Mouse (Mus musculus) neural tube, embryonic 14.5 days (tissue): ENCODE measurements at regions not wholly inside any gene's neighbourhood (a gene's known extent, or its start where the extent isn't known, plus 50 kb on each side); places are given as distances from the start of the nearest gene placed in this dataset.

Experiments used
- ATAC-seq: fragments of 200-750 bp; cut with Nextera tagmentation; 2 replicates; pipeline ENCODE4 v1.8.0; 2017; ENCODE audit warnings: low read depth, mild to moderate bottlenecking, moderate TSS enrichment, moderate library complexity
- H3K27ac ChIP-seq: fragments of 300-500 bp; sonication (generic); 2 replicates; pipeline ENCODE4 v1.5.1; 2014; ENCODE audit warnings: low read depth, mild to moderate bottlenecking, control low read depth, low read length, moderate library complexity, mixed read lengths
- H3K27me3 ChIP-seq: fragments of 300-500 bp; sonication (generic); 2 replicates; pipeline ENCODE4 v1.6.1; 2014; ENCODE audit warnings: low read length; ENCODE audit not compliant: control insufficient read depth, insufficient read depth
- H3K36me3 ChIP-seq: fragments of 300-500 bp; sonication (generic); 2 replicates; pipeline ENCODE4 v1.6.1; 2014; ENCODE audit warnings: low read length, mixed read lengths; ENCODE audit not compliant: control insufficient read depth, insufficient read depth
- H3K4me1 ChIP-seq: fragments of 300-500 bp; sonication (generic); 2 replicates; pipeline ENCODE4 v1.6.1; 2014; ENCODE audit warnings: low read length; ENCODE audit not compliant: control insufficient read depth, insufficient read depth
- H3K4me2 ChIP-seq: fragments of 300-500 bp; sonication (generic); 2 replicates; pipeline ENCODE4 v1.6.1; 2014; ENCODE audit warnings: mild to moderate bottlenecking, low read depth, low read length, control low read depth
- H3K4me3 ChIP-seq: fragments of 300-500 bp; sonication (generic); 2 replicates; pipeline ENCODE4 v1.5.1; 2014; ENCODE audit warnings: low read depth, low read length, control low read depth, mixed read lengths
- H3K9ac ChIP-seq: fragments of 300-500 bp; sonication (generic); replicated peaks from 2 replicates; pipeline ENCODE4 v1.6.1; 2014; ENCODE audit warnings: low read depth, mild to moderate bottlenecking, control low read depth, low read length, mixed read lengths
- H3K9me3 ChIP-seq: fragments of 300-500 bp; sonication (generic); 2 replicates; pipeline ENCODE4 v1.6.1; 2016; ENCODE audit warnings: low read length; ENCODE audit not compliant: control insufficient read depth
- WGBS: fragments of 180-500 bp; shearing (Covaris S2); extraction: QIAGEN DNeasy Blood & Tissue Kit; methylation state at CpG from one replicate; pipeline ENCODE4 v1.1.7; 2014; 5-methylcytosine and 5-hydroxymethylcytosine counted together

GRCm38 (mm10) chr2:117984569-117984968 lies 127.1 kb upstream of the Thbs1 start:
- no peaks in the 10 kb centered on the region for H3K4me1 ChIP-seq
- no peak for ATAC-seq
- H3K27me3 ChIP-seq = no peaks in the 10 kb centered on the region
- WGBS = 93% methylated on average over 5 of the region's 5 CpGs
- no peak overlapping the region for H3K4me2 ChIP-seq
- H3K4me3 ChIP-seq = no peak overlapping the region
- no peak overlapping the region for H3K9ac ChIP-seq
- H3K36me3 ChIP-seq = no peaks in the 10 kb centered on the region
- H3K9me3 ChIP-seq = no peaks in the 10 kb centered on the region
- H3K27ac ChIP-seq = no peak overlapping the region

GRCm38 (mm10) chr2:117987426-117988215 lies 124.1 kb upstream of the Thbs1 start:
- Histone ChIP-seq H3K27me3 (no peaks in the 10 kb centered on the region), H3K27ac (no peak overlapping the region), H3K36me3 (no peaks in the 10 kb centered on the region), H3K4me2 (no peak overlapping the region), H3K9me3 (no peaks in the 10 kb centered on the region), H3K4me3 (no peak overlapping the region), H3K4me1 (no peaks in the 10 kb centered on the region), H3K9ac (no peak overlapping the region)
- ATAC-seq = no peak
- 81% methylated on average over 10 of the region's 10 CpGs for WGBS

GRCm38 (mm10) chr2:117988396-117989173 lies 123.1 kb upstream of the Thbs1 start:
- H3K9ac ChIP-seq = no peak overlapping the region
- no peaks in the 10 kb centered on the region for H3K9me3 ChIP-seq
- no peaks in the 10 kb centered on the region for H3K4me1 ChIP-seq
- ATAC-seq = no peak
- WGBS = 74% methylated on average over 11 of the region's 11 CpGs
- H3K36me3 ChIP-seq = no peaks in the 10 kb centered on the region
- no peak overlapping the region for H3K4me2 ChIP-seq
- H3K27ac ChIP-seq = no peak overlapping the region
- H3K27me3 ChIP-seq = no peaks in the 10 kb centered on the region
- H3K4me3 ChIP-seq = no peak overlapping the region

- WGBS = 87% methylated on average over 8 of the region's 8 CpGs
- Histone ChIP-seq H3K27me3 (no peaks in the 10 kb centered on the region), H3K4me2 (no peak overlapping the region), H3K27ac (no peak overlapping the region), H3K9me3 (no peaks in the 10 kb centered on the region), H3K9ac (no peak overlapping the region), H3K4me3 (no peak overlapping the region), H3K36me3 (no peaks in the 10 kb centered on the region), H3K4me1 (no peaks in the 10 kb centered on the region)
- ATAC-seq = no peak
Measured at GRCm38 (mm10) chr2:117989215-117989614, 122.5 kb upstream of the Thbs1 start.

- Histone ChIP-seq H3K9ac (no peak overlapping the region), H3K4me3 (no peak overlapping the region), H3K4me1 (no peaks in the 10 kb centered on the region), H3K27me3 (no peaks in the 10 kb centered on the region), H3K27ac (no peak overlapping the region), H3K36me3 (no peaks in the 10 kb centered on the region), H3K9me3 (no peaks in the 10 kb centered on the region), H3K4me2 (no peak overlapping the region)
- WGBS = 72% methylated on average over 14 of the region's 14 CpGs
- ATAC-seq = no peak
Measured at GRCm38 (mm10) chr2:117996130-117997083, 115.3 kb upstream of the Thbs1 start.

GRCm38 (mm10) chr2:117999641-118000040 lies 112.0 kb upstream of the Thbs1 start:
- no peaks in the 10 kb centered on the region for H3K36me3 ChIP-seq
- H3K27ac ChIP-seq = no peak overlapping the region
- H3K4me3 ChIP-seq = no peak overlapping the region
- no peaks in the 10 kb centered on the region for H3K4me1 ChIP-seq
- no peaks in the 10 kb centered on the region for H3K27me3 ChIP-seq
- H3K9me3 ChIP-seq = no peaks in the 10 kb centered on the region
- no peak overlapping the region for H3K9ac ChIP-seq
- no peak for ATAC-seq
- H3K4me2 ChIP-seq = no peak overlapping the region
- 22% methylated on average over 6 of the region's 6 CpGs for whole genome bisulfite sequencing

GRCm38 (mm10) chr2:118004191-118004590 lies 107.5 kb upstream of the Thbs1 start:
- no peak overlapping the region for H3K4me3 ChIP-seq

GRCm38 (mm10) chr2:118007539-118008427 lies 103.9 kb upstream of the Thbs1 start:
- Histone ChIP-seq H3K9me3 (no peaks in the 10 kb centered on the region), H3K27me3 (no peaks in the 10 kb centered on the region), H3K9ac (no peak overlapping the region), H3K36me3 (no peaks in the 10 kb centered on the region), H3K4me3 (no peak overlapping the region), H3K27ac (no peak overlapping the region), H3K4me1 (no peaks in the 10 kb centered on the region), H3K4me2 (no peak overlapping the region)
- 65% methylated on average over 10 of the region's 10 CpGs for WGBS
- no peak for ATAC-seq

More at GRCm38 (mm10) chr2:118004191-118004590, 107.5 kb upstream of the Thbs1 start:
- Histone ChIP-seq H3K4me1 (no peaks in the 10 kb centered on the region), H3K4me2 (no peak overlapping the region), H3K27me3 (no peaks in the 10 kb centered on the region), H3K27ac (no peak overlapping the region), H3K9ac (no peak overlapping the region), H3K9me3 (no peaks in the 10 kb centered on the region), H3K36me3 (no peaks in the 10 kb centered on the region)
- WGBS = 93% methylated on average over 5 of the region's 5 CpGs
- no peak for ATAC-seq
